Mouse (Mus musculus): ENCODE data around the gene Trmt13.
"Not testable (repeated sequence)": the region's sequence is repeated elsewhere in the genome, so short reads cannot be mapped to it uniquely, and the experiment has no call there.

Gene Trmt13

DNA sequence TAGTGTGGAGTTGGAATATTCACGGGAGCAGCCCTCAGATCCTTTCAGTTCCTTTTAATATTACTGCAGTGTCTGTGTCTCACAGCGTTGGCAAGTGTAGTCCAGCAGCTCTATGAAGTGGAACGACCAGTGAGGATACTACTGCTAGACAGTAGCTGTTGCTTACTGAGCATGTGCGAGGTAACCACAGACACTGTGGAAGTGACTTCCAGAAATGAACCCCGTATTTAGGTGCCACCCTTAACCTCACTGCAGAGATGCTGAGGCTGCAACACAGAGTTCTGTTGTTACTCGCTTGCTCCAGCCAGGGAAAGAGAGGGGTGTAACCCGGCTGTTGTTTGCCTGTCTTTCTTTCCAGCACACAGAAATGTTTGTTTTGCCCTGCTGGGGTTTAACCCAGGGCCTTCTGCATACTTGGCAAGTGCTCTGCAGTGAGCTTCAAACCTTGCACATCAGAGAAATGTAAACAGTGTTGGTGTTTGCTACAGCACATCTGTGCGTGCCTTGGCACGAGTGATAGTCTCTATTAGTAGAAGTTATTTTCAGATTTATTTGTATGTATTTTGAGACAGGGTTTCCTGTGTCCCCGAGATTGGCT, at the start of gene Trmt13:
Trmt13 (minus strand) TSS at position 293 of the 598 bp plus-strand sequence.
- no peak for DNase-seq (ENCODE audit: low spot score in 2 of 2)

DNA sequence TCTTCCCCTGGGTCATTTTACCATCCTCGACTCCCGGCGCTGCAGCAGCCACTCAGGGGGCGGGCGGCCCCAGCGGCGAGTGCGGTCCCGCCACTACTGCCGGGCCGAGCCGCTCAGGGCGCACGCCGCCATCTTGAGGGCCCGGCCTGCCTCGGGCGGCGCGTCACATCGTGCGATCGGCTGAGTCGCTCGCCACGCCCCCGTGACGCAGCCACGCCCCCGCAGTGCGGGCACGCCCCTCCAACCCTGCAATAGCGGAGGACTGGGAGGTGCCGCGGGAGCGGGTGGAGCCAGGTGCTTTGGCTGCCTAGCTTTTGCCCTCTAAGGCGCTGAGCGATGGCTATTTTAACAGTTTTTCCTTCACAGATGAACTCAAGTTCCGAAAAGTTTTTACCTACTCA, 48.1 kb upstream of the Trmt13 start, which contains the start of gene Mfsd14a:
Mfsd14a (minus strand) TSS at position 215 of the 401 bp plus-strand sequence.
- DNase-seq (ENCODE audit: low spot score in 2 of 2) = peak; percentile 98 to 99

DNA sequence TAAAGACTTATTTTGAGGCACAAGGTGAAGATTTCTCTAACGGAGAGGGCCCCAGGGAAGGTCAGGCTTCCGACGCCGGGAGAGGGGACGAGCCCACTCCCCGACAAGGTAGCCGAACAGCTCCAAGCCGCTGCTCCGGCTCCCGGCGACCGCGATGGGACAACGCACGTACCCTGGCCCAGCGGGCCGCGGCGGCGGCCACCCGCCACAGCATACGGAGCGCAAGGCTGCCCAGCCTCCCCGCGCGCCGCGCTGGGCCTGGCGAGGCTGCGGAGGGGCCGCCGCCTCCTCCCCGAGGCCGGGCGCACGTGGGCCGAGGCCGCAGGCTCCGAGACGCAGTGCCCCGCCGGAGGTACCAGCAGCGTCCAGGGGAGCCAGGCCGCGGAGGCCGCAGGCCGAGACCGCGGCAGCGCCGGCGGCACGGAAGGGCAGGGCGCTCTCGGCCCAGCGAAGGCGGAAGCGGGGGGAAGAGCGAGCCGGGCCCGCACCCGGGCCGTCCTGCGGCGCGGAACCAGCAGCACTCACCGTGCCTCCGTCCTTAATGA, 47.6 kb upstream of the Trmt13 start:
- DNase-seq (ENCODE audit: low spot score in 2 of 2) = no peak

DNA sequence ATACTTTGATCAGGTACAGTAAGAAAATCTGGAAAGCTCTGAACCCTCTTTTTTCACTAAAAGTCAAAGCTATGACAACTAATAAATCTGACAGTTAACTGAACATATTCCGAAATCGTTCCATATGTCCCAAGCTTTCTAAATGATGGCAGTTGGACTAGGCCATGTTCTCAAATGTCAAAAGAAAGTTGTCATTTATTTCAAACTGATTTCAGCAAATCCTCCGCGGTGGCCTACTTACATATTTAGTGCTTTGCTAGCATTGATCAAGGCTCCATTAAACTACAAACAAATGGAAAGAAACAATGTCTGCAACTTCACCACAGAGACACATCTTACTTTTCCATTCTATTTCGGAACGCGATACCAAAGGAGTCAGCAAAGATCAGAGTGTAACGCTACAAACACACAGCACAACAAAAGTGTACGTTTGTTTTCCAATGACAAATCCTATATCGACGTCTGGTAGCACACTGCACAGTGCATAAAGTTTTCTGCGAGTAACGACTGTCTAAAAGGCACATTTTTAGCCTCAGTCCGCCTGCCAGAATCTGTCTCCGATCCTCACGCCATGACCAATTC, 47.0 kb upstream of the Trmt13 start:
- DNase-seq (ENCODE audit: low spot score in 2 of 2) = no peak

DNA sequence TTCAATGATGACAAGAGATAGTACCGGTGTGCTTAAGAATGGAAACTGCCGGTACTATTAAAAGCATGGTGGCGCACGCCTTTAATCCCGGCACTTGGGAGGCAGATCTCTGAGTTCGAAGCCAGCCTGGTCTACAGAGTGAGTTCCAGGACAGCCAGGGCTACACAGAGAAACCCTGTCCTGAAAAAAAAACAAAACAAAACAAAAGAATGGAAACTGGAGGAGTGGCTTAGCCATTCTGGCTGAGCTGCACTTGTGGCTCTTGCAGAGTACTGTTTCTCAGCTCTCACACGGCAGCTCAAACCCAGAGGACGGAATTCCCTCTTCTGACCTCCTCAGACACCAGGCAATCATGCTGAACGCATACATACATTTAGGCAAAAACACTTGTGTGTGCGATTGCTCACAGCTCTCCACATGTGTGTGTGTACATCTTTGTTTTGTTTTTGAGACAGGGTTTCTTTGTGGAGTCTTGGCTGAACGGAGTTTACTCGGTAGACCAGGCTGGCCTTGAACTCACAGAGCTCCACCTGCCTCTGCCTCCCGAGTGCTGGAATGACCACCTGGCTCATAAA, 45.6 kb upstream of the Trmt13 start:
- no peak for DNase-seq (ENCODE audit: low spot score in 2 of 2)

DNA sequence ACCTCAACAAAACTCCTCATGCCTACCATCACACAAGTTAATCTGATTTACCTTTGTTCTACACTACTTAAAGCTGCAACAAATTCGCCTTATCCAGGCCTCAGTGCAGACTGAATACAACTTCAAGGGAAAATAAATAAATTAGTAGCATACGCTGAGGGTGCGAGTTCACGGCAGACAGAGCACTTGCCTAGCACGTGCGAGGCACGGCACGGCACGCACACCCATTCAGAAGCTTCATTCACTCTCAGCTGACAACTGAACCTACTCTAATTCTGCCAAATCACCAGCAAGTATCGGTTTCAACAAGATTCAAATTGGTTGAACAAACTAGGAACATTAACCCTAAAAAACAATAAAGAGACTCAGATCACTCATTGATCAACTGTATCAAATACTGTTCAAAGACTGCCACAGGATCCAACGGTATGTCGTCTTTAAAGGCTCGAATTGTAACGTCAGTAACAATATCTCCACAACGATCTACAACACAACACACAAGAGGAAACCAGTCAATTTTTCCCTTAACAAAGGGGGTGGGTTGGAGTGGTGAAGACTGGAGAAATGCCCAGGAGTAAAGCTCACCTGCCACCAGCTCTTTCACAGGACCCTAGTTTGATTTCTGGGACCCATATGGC, 44.7 kb upstream of the Trmt13 start:
- no peak for DNase-seq (ENCODE audit: low spot score in 2 of 2)

DNA sequence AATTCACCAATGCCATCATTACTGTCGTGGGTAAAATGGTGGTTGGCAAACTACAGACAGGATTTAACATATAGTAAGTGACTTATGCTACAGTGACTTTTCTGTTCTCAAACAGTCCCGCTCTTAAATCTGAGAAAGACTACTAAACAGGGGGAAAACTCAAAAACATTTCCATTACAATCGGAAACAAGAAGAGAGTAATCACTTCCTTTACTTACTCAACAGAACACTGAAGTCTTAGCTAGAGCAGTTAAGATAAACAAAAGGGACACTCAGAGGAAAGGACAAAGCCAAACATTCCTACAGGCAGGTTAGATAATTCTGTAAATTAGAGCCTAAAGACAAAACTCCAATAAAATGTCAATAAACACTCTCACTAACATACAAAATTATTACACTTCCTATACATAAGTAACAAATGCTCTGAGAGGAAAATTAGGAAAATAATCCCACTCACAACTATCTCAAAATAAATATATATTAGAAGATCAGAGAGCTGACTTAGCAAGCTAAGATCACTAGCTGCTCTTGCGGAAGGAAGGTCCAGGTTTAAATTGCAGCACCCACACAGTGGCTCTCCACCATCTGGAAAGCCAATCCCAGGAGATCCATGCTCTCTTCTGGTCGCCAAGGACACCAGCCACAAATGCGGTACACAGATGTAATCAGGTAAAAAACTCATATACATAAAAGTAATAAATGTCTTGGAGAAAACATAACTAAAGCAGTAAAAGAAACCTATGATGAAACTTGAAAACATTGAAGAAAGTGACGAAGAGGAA, 42.0 kb upstream of the Trmt13 start:
- no peak for DNase-seq (ENCODE audit: low spot score in 2 of 2)

DNA sequence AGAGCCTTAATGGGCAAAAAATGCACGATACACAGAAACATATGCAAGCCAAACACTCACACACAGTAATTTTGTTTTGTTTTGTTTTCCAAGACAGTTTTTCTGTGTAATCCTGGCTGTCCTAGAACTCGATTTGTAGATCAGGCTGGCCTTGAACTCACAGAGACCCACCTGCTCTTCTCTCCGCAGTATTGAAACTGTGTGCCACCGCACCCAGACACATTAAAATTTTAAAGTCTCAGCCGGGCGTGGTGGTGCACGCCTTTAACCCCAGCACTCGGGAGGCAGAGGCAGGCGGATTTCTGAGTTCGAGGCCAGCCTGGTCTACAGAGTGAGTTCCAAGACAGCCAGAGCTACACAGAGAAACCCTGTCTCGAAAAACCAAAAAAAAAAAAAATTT, 39.7 kb upstream of the Trmt13 start:
- DNase-seq (ENCODE audit: low spot score in 2 of 2) = not testable (repeated sequence)

DNA sequence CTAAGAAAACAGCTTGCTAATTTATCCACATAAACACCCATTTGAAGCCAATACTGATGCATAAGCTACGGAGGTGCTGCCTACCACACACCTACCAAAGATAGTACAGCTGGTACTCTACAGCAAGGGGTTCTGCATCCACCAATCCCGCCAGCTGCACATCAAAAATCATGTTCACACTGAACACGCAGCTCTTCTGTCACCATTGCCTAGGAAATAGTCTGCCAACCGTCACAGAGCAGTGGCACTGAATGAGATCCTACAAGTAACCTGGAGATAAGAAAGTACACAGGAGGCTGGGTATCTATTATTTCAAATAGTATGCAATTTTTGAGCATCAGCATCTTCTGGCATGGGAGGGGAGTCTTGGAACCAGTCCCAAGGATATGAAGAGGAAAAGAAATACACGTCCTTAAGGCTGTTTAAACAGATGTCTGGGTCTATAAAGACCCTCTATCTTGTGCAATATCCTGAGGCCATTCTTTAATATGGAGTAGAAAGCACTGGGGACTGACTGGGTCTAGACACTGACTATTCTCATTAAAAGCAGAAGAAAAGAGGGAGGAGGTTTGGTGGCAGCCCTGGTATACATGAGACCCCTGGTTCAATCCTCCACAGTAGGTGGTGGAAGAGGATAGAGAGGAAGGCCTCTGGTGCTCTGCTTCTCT, 39.0 kb upstream of the Trmt13 start:
- DNase-seq (ENCODE audit: low spot score in 2 of 2) = no peak

DNA sequence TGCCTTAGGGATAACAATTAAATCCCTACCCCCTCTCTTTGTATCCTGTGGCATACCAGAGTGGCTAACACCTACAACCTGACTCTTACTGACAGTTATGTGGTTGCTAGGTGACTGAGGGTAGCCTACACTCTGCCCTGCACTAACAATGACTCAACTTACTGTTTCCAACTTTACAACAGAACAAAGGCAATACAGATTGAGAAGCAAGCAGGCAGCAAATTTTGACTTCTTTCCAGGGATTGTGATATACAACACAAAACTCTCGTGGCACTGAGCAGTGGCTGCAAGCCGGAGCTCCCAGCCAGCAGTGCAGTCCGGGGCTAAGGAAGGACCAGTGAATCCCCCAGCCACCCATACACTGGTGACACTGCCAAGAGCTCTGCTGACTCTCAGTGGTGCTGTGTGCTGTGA, 37.7 kb upstream of the Trmt13 start:
- no peak for DNase-seq (ENCODE audit: low spot score in 2 of 2)

DNA sequence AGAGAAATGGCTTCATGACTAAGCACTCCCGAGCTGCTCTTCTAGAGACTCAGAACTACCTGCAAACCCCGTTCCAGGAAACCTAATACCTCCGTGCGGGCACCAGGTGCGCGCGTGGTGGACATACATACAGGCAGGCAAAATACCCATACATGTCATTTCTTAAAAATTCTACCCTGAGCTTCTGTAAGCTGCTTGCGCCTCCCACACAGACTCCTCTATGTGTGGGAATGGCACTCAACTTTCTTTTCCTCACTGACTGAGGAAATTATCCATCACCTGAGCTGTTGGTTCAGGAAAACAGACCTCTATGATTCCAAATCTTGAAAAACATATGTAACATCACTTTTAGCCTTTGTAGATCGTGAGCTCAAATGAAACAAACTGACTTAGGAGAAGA, 36.3 kb upstream of the Trmt13 start:
- DNase-seq (ENCODE audit: low spot score in 2 of 2) = no peak

DNA sequence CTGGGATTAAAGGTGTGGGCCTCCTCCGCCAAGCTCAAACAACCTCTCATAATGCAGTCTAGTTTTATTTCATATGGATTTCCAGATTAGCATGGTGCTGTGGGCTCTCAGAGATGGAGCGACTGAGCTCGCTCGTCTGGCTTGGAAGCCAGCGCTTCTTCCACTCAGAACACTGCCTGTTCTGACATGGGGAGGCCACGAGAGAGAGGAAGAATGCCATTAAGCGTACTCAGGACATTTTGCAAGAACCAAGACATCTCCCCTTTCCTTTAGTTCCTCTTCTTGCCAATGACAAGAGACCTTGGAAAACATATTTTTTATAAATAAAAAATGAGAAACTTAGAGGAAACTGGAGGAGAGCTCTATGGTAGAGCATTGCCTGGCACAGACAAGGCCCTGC, 34.4 kb upstream of the Trmt13 start:
- DNase-seq (ENCODE audit: low spot score in 2 of 2) = no peak

DNA sequence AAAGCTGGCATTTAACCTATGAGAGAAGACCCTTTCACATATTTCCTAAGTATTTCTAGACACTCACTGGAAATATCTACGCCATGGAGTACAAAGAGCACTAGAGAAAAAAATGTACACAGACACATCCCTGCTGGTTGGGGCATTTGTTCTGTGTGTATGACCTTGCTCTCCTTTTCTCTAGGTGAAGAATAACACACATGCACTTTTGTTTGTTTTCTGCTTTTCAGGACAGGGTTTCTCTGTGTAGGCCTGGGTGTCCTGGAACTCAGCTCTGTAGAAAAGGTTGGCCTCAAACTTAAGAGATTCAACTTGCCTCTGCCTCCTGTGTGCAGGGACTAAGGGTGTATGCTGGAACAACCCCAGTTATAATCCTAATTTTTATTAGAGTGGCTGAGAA, 32.0 kb upstream of the Trmt13 start:
- DNase-seq (ENCODE audit: low spot score in 2 of 2) = no peak

DNA sequence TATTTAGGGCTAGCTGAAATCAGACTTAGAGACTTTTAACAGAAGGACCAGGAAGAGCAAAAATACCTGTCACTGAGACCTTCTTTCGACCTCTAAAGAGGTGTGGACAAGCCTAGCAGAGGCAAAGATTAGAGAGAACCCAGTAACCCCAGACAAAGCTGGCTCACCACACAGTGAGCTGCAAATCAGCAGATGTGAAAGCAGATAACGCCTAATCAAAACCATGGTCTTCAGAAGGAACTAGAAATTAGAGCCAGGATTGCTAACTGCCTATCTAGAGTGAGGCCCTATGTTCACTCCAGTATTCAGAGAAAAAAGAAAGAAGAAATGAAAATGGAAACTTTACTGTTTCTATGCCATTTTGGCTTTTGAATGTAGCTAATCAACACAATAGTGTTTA, 28.0 kb upstream of the Trmt13 start:
- DNase-seq (ENCODE audit: low spot score in 2 of 2) = no peak

DNA sequence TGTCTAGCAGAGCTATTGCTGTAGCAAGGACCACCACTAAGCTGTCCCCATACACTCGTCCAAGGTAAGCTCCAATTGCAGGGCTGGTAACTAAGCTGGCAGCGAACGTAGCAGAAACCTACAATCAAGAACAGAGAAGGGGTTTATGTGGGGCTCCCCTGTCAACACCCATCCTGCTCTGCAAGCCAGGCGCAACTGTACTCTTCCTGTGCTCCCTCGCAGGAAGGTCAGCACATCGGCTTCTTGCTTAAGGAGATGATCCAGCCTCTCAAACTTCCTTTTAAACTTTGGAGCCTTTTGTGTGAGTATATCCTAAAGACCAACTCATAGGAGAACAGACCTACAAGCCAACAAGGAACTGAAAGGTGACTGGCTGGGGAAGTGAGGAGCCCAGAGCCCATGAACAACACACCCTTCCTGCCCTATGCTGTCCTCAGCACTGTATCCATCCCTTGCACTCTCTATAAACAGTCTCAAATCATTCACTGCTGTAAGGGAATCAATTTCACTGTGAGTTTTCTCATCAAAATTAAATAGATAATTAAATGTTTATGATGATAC, 27.5 kb upstream of the Trmt13 start:
- DNase-seq (ENCODE audit: low spot score in 2 of 2) = no peak

DNA sequence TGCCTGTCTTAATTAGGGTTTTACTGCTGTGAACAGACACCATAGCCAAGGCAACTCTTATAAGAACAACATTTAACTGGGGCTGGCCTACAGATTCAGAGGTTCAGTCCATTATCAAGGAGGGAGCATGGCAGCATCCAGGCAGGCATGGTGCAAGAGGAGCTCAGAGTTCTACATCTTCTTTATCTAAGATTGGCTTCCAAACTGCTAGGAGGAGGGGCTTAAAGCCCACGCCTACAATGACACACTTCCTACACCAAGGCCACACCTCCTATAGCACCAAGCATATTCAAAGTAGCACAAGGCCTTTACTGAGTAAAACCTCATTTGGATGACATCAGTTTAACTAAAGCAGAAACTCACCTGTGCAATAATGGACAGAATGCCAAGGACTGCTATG, 25.6 kb upstream of the Trmt13 start:
- DNase-seq (ENCODE audit: low spot score in 2 of 2) = no peak

DNA sequence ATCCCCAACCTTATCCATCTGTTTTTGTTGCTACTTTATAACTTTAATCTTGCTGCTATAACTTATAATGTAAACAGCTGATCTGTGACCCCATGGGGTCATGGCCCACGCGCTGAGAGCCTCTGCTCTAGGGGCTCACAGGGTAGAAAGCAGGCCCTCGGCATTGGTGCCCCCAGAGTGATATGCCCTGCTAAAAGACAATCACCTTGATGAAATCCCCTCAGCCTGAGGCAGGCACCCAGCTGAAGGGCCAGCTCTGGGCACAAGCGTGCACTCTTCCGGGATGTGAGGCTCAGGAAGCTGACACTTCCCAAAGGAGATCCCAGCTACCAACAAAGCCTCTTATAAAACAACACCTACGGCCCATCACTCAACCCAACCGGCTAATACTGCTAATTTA, 24.2 kb upstream of the Trmt13 start:
- DNase-seq (ENCODE audit: low spot score in 2 of 2) = no peak

DNA sequence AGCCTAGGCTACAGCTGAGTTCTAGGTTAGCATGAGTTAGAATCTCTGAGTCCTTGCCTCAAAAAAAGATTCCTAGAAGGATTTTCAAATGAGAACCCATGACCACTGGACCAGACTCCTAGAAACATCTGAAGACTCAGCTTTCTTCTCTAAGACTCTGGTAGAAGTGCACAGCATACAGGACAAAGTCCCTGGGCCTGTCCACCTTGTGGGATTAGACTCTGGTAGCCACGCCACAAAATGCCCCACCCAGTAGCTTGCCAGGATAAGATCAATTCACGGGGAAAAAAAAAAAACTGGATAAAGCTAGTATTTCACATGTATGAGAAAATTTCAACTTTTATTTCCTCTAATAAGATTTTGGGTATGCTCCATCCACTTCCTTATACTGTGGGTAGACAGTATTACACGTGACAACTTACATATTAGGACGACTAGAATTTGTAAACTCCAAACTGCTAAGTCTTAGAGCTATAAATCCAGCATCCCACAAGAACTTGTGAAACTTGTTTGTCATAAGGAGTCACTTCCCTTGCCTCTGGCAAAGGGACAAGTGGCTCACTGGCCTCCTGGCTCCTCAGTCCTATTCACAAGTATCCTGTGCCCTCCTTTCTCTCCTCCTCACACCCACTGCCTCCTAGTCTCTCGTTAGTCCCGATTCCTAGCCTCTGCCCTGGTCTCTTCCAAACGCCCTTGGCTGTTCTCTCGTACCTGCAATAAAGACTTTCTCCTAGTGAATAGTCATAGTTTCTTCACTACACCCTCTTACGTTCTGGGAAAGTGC, 23.5 kb upstream of the Trmt13 start:
- no peak for DNase-seq (ENCODE audit: low spot score in 2 of 2)

DNA sequence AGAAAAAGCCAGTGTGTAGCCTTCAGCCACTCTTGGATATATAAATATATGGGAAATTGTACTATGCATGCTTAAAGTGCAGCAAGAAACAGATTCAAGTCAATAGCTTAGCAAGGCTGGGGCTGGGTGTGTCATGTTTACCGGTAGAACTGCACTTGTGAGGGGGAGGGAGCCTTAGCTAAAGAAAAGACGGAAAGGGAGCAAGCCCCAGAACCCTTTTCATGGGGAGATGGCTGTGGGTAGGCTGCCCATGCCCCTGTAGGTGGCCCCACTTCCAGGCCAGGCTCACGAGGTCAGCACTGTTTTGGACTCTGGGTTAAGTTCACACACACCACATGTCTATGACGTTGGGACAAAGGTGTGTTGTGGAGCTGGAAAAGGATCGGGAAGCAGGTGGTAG, 21.4 kb upstream of the Trmt13 start:
- DNase-seq (ENCODE audit: low spot score in 2 of 2) = no peak

DNA sequence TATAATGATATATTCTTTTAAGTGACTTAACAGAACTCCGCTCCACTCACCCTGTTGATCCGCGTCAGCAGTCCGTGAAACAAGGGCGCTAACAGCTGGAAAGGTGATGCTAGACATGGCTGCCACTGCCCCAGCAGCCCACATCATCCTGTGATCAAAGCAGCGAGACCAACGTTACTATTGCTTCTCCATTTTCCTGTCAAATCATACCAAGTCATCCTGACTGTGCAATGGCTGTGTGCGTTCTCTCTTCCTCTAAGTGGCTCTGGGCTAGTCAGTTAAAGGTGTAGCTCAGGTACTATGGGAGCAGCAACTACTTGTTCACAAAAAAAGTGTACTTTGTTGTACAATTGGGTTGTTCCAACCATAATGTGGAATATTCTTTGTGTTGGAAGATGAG, 20.5 kb upstream of the Trmt13 start:
- DNase-seq (ENCODE audit: low spot score in 2 of 2) = no peak

All from natural killer cell, adult 2 months (primary cell).